Mouse (Mus musculus) liver, postnatal 0 days (tissue): ENCODE results near the gene Dynlrb1.

Experiments used
- CTCF ChIP-seq: sonication (generic); IDR thresholded peaks from 2 replicates; pipeline ENCODE4 v1.5.1; 2016; ENCODE audit warnings: antibody characterized with exemption, low read depth
- EP300 ChIP-seq: IDR thresholded peaks from 2 replicates; pipeline ENCODE4 v1.6.1; 2016; ENCODE audit warnings: antibody characterized with exemption, low read depth, mild to moderate bottlenecking

DNA sequence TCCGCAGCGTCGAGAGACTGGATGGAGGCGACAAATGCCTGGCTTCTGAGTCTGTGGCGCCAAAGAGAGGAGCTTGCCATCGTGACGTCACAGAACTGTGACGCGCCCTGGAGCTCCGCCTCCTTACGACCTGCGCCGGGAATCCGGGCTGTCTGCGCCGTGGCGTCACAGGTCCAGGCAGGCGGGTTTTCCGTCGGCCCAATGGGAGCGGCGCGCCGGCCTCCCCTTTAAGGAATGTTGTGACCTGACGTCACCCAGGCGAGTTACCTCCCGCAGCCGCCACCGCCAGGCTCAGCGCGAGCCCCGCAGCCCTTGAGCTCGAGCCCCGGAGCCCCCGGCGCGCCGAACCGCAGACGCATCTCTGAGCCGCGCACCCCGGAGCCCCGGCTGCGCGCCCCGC is 39.9 kb downstream of the Dynlrb1 start, which contains the start of gene Map1lc3a:
- TF ChIP-seq CTCF (no peak), EP300 (no peak)
